Mouse (Mus musculus): ENCODE measurements around the gene Bptf. TPM values are rescaled to one million over a fixed set of nuclear protein-coding genes. Genes with fewer than 3 reads are reported as not detected.
"Not testable (repeated sequence)": the region's sequence is repeated elsewhere in the genome, so short reads cannot be mapped to it uniquely, and the experiment has no call there.

Bptf gene
- polyA plus RNA-seq, 1 experiment from 2014 or later: 54.9 TPM

DNA sequence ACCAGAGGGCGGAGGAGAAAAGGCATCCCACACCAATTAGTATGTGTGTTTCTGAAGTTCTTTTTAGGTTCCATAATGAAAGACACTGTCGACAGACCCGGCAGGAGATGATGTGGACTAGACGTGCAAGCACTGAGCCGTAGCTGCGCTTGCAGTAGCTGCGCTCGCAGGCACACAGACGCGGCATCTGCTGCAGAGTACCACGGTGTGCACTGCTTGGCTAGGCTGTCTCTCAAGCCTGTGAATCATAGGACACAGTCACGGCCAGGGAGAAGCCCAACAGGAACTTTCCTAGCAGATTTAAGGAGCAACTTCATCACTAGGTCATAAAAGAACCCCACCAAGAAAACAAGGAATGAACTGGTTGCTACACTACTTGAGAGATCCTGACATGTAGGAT lies 14.1 kb downstream of the Bptf start:
- no peak for DNase-seq (ENCODE audit: low spot score)

DNA sequence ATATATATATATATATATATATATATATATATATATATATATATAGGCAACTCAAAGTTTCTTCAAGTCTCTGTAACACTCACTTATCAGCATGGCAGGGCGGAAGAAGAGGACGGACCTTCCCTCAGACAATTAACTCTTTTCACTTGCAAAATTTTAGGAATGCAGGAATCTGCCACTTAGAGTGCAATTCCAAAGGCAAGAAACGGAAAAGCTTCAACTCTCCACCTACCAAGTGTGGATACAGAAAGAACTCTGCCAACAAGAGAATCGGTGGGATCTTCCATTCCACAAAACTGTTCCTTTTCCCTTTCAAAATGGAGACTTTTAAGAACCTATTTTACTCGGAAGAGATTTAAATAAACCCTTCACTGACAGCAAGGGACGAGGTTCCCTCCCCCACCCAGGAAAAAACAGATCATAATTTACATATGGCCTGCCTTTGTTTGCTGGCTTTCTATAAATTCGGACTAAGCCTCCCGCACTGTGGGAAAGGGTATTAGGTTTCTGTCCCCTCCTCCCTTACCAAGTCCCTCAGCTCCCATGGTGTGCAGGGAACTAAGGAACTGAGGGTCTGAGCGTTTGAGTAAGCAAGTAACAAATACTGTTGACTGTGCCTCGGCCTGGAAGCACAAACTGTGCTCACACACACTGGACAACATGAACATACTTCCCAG lies 17.9 kb downstream of the Bptf start:
- no peak for DNase-seq (ENCODE audit: low spot score)

DNA sequence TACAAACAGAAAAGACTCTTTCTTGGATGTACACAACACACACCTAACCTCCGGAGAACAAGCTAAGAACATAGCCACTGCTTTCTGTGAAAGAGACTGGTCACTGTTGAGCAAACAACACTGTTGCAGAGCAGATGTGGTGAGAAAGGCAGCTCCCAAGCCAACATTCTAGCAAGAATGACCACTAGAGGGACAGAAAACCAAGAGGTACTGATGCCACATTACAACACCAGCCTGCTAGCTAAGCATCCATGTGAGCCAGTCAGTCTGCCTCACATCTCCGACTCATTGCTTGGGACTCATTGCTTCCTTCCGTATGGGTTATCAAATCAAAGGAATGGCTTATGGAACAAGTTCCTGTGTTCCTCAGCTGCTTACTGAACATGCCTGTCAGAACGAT lies 18.8 kb downstream of the Bptf start:
- peak; percentile 26 for DNase-seq (ENCODE audit: low spot score)

DNA sequence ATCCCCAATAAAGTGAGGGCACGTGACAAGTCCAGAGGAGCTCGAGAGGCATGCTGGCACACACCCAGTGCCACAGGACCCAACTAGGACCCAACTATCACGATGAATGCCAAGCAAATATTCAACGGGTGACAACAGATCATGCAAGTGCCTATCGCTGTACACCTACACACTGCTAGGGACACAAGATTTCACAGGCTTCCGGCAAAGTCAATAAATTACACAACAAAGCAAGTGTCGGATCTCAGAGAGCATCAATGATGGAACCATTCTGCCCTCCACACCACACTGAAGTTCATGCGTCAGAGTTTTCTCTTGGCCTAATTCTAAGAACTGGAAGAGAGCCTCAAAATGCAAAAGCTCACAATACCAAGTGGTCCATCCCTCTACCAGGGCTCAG lies 22.3 kb downstream of the Bptf start:
- no peak for DNase-seq (ENCODE audit: low spot score)

DNA sequence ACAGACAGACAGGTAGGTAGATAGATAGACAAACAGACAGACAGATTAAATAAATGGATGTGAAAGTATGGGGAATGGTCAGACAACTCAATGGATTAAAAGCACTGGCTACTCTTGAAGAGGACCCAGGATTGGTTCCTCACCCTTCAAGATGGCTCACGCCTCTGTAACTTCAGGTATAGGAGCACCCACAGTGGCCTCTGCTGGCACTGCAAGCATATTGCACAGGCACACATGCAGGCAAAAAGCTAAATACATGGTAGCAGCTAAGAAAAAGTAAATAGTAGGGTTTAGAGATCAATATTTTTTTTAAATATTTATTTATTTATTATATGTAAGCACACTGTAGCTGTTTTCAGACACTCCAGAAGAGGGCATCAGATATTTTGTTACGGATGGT lies 23.0 kb downstream of the Bptf start:
- peak; percentile 36 for DNase-seq (ENCODE audit: low spot score)

DNA sequence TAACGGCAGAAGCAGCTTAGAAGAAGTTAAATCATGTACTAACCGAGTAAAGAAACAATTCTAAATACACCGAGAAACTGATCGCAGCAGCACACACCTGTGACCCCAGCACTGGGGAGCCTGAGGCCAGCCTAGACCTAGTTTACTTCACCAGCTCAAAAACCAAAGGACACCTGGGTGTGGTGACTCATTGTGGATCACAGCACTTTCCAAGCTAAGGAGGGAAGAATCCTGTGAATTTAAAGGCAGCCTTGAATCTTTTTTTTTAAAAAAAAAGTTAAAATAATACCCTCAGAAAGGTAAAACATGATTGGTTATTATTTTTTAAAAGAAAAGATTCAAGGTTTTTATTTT lies 24.2 kb downstream of the Bptf start:
- DNase-seq (ENCODE audit: low spot score): no peak

DNA sequence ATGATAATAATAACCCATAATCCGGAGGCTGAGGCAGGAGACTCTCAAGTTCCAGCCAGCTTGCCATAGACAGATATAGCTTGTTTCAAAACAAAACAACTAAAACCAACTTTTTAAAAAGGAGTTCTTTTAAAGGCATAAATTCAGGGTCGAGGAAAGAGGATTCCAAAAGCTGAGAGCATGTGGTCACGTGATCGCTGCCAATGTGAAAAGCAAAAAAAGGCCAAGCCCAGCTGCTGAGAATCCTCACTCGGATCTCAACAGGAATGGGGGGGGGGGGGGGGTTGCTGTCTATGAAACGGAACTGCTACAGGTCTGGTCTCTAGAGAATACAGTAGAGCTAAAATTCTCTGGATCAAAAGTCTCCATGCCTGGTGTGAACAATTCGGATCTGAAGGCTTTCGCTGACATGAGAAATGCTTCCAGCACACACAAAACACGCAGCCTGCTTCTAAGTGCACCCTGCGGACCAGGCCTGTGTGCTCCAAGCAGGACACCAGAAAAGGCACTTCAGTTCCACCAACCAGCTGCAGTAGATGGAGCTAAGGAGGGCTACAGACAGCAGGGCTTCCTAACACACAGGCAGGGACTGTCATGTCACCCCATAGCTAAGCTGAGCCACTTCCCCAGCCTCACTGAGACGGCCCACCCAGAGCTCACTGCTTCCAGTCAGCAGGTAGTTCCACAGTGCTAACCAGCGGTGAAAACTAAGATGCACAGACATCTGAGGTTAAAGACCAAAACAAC lies 24.8 kb downstream of the Bptf start:
- DNase-seq (ENCODE audit: low spot score): peak; percentile 58

DNA sequence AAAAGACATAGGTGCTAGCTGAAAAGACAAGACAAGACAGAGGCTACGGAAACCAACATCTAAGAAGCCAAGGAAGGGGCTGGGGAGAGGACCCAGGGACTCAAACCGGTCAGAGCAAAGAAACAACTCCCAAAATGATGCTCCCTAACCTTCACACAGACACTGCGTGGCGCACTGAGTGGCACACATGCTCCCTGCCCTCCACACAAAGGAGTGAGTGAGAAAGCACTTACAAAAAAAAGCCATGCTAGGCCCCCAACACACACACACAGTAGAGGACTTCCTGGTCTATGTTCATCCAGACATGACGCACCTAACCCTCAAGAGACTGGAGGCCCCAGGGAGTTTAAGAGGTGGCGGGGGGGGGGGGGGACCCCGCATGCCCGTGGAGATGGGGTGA lies 25.5 kb downstream of the Bptf start:
- peak; percentile 17 for DNase-seq (ENCODE audit: low spot score)

DNA sequence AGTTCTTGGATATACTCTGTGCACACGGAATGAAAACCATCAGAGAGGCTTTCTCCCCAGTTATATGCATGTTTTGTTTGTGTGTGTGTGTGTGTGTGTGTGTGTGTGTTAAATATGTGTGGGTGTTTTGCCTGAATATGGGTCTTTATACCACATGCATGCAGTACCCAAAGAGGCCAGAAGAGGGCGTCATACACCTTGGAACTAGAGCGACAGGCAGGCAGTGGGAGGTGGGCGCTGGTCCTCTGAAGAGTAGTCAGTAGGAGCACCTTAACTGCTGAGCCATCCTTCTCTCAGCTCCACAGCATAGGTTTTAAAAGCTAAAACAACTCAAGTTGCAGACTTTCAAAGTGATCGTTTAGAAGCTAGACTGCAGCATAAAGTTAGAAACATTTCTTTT lies 26.7 kb downstream of the Bptf start:
- DNase-seq (ENCODE audit: low spot score): peak; percentile 82

DNA sequence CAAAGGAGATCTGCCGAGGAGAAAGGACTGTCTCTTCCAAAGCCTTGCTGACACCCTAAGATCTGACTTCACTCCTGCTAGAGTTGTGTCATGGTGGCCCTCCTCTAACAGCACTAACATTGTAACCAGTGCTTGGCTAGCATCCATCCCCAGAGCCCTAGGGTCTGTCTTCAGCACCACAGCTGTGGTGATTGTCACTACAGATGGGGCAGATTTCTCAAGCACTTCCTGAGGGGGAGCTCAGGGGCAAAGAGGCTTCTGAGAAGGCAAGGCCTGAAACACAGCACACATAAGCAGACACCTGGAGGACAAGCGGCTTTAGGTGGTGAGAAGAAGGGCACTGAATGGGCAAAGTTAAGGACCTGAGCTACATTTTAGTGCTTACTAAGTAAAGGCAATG lies 28.2 kb downstream of the Bptf start:
- DNase-seq (ENCODE audit: low spot score): peak; percentile 53

DNA sequence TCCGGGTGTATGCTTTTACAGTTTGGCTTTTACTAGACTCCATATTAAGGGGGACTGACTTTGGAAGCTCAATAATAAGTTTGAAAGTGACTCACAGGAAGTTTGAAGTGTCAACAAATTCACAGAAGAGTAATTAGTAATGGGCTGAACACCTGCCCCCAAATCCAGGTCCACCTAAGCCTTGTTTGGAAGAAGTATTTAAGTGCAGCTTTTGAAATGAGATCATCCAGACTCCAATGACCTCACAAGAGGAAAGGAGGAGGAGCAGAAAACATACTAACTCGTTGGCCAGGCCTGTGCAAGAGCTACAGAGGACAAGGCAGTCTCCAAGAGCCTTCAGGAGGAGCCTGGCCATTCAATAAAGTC lies 28.7 kb downstream of the Bptf start:
- no peak for DNase-seq (ENCODE audit: low spot score)

DNA sequence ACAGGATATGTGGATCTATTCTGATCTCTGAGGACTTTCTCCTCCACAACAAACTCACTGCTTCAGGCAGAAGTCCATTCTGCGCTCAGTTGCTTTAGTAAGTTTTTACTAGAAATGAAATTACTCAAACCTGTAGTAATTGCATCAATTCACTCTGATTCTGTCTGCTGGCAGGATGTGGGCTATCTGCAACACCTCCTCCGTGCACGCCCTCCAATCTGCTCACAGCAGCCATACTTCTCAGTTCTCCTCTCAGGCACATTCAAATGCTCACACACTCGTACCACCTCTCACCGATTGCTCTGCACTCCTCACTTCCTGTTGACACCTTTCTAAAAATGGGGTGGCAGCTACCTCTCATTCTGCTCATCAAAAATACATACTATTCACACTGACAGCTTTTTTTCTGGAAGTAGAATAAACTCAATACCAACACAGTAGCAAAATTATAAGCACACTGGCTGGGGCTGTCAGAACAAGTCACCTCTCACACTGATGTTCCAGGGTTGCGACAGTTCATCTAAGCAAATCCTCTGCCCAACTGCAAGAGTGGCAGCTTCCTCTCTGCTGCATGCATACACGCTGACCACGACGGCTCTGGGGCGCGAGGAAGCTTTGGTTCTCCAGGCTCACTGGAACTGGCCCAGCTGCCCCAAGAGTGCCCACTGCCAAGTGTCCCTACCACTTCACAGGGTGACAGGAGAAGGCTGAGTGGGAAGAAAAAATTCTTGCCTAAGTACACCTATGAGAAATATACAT lies 29.3 kb downstream of the Bptf start:
- DNase-seq (ENCODE audit: low spot score): peak; percentile 86

DNA sequence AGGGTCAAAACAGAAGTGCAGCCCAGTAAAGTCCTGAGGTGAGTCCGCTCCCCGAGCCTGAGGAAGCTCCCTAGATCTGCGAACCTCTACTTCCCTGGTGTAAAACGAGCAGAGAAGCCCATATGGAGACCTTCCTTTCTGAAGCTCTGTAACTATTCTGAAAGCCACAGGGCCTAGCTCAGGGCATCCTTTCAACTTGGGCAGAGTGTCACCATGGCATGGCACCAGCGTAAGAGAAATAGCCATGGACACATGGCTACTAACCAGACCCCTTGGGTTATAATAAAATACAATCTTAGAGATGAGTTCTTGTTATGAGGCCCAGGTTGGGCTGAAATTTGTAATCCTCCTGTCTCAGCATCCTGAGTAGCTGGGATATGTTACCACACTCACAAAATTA lies 35.0 kb downstream of the Bptf start:
- no peak for DNase-seq (ENCODE audit: low spot score)

DNA sequence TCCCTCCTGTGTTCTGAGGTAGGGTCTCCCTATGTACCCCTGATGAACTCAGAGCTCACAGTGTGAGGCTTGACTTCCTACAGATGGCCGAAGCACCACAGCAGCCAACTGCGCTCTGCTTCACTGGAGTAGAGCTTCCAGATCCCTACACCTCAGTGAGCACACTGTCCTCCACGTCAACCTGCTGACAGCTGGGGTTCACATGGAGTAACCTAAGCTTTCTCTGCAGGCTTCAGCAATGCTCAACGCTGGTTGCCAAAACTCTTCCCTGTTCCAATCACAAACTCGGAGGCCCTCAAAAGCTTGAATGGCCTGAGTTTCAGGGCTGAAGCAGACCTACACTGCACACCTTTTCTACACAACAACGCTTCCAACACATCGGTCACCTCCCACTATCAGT lies 38.1 kb downstream of the Bptf start:
- DNase-seq (ENCODE audit: low spot score): no peak

DNA sequence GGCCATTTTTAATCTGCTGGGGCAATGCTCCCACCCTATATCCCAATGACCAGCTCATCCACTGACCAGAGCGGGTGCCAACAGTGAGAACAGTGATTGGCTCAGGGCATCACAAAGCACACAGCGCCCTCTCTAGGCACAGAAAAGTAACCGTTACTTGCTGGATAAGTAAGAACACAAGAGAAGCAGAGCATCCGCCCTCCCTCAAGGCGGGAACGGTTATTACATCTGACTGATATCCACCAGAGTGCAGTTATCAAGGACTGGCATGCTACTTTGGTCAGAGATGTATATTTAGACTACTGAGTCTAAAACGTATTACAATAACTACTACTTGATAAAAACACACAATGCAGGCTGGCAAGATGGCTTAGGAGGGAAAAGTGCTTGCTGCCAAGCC lies 39.3 kb downstream of the Bptf start:
- DNase-seq (ENCODE audit: low spot score): no peak

DNA sequence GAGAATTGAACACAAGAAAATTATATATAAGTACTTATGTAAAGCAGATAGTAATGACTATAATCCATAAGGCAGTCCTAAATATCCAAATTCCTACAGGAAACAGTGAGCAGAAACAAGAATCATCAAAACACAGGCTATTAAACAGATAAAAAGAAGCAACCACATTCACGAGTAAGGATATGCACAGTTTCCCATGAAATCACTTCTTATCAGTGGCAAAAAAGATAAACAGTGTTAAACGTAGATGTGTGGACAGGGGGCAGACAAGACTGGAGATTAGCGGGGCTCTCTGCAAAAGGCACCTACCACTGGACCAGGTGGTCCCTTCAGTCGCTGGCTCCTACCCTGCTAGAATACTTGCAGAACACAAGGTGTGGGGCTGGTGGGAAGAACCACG lies 46.1 kb downstream of the Bptf start:
- DNase-seq (ENCODE audit: low spot score): no peak

DNA sequence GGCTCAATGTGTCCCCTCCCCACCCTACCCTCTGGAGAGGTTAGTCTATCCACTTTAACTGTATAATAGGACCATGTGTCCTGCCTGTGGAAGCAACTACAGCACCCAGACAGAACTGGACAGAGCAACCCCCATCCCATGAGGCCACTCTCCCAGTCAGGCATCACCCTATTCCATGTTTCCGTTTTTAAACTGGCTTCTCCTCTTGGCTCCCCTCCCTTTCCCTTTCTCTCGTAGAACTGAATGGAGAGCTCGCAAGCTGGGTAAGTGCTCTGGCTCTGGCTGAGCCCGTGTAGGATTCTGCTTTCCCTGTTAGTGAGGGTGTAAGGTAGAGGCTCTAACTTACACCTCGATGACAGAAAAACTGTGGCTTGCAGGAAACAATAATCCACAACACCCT lies 48.4 kb downstream of the Bptf start:
- DNase-seq (ENCODE audit: low spot score): no peak

DNA sequence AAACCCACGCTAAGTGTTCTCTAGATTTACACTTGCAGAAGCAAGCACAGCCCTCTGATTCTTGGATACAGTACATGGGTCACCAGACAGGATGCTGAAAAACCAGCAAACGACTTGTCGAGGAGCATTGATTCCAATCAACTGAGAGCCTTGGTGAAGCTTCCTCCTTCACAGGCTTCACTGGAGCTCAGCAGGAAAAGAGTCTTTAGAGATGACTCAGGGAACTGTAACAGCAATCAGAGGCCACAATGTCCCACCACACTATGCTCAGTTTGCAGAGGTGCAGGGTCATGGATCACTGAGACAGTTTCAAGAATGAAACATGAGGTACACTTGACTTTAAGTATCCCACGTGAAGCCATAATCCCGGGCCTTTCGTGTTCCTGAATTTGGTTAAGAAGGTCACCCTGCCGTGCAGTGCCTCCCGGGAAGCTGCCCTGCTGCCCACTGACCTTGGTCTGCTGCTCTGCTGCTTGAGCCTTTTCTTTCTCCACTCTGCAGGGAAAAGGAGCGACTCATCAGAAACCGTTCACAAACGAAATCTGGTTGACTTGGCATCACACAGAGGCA lies 66.6 kb downstream of the Bptf start:
- no peak for DNase-seq (ENCODE audit: low spot score)

DNA sequence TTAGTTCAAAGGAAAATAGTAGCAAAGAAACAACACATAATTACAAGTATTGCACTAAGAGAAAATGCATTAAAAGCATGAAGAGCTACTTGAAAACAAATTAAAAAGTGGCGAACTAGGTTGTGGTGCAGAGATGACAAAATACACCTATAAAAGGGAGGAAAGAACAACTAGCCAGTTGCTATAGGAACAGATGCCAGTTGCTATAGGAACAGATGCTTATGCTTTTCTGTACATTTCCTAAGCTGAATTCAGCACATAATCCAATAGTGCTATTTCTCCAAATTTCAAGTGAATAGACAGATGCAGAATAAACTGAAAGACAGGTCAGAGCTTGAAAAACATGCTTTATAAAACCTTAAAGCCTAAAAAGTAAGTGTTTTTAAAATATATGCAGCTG lies 67.3 kb downstream of the Bptf start:
- DNase-seq (ENCODE audit: low spot score): no peak

DNA sequence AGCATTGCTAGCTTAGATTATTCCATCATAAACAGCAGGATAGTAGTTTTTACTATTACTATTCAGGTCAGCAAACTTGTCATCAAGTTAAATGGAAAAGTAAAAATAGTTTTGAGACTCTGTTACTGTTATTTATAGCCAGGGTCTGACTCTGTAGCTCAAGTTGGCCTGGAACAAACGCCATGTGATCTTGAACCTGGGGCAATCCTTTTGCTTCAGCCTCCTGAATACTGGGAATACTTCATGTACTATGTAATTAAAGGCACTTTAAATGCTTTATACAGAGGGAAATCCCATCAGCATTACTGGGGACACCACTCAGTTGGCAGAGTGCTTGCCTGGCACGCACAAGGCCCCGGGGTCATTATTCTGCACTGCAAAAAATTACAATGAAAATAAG lies 68.9 kb downstream of the Bptf start:
- no peak for DNase-seq (ENCODE audit: low spot score)

DNA sequence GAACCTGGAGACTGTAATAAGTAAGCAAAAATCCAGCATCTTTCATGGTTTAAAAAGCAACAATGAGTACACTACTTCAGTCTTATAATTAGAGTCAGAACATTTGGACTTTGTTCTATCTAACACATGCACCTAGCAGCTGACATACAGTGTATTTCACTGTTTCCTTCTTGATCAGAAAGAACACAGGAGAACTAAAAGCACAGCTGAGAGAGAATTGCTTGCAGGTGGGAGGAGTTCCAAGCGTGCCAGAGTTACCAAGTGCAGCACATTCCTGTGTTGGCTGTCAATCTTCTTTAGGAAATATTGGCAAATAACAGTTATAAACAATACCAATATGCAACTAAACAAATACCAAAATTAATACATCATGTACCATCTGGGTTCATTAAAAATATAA lies 71.0 kb downstream of the Bptf start:
- no peak for DNase-seq (ENCODE audit: low spot score)

DNA sequence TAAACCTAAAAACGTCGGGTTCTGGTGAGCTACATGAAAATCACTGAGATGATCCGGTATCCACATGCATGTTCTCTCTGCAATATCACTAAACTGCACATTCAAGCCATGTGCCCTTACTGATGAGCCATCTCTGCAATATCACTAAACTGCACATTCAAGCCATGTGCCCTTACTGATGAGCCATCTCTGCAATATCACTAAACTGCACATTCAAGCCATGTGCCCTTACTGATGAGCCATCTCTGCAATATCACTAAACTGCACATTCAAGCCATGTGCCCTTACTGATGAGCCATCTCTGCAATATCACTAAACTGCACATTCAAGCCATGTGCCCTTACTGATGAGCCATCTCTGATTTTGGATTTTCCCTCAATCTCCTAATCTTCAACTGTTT lies 72.3 kb downstream of the Bptf start:
- DNase-seq (ENCODE audit: low spot score): not testable (repeated sequence)
